Mouse (Mus musculus) MEL (cell line): Measurements from ENCODE around the gene Rtp4. TPM values are rescaled to one million over a fixed set of nuclear protein-coding genes. Genes with fewer than 3 reads are reported as not detected.

Experiments used
- DNase-seq: peaks from one replicate; pipeline ENCODE4 v3.0.0; 2011; ENCODE audit warnings: low read depth, low spot score
- H3K27ac ChIP-seq: 2 replicates; pipeline ENCODE4 v1.5.1; 2012; ENCODE audit warnings: low read depth, mild to moderate bottlenecking, control low read depth, low read length, moderate library complexity; ENCODE audit not compliant: control insufficient read depth
- H3K27me3 ChIP-seq, 2 experiments: fragments of 150-350 bp in 1 of 2; sonication (generic) in 1 of 2; 2 replicates each; pipeline ENCODE4 v1.6.1; 2012; ENCODE audit warnings: low read length in 2 of 2, mild to moderate bottlenecking in 2 of 2, improper control_type of control experiment in 1 of 2, moderate library complexity in 1 of 2; ENCODE audit not compliant: insufficient read depth in 2 of 2, control insufficient read depth in 1 of 2
- H3K36me3 ChIP-seq, 2 experiments: 2 replicates each; pipeline ENCODE4 v1.6.1; 2012 to 2014; ENCODE audit warnings: low read length in 2 of 2, improper control_type of control experiment in 1 of 2, inconsistent platforms in 1 of 2, mild to moderate bottlenecking in 1 of 2; ENCODE audit not compliant: insufficient read depth in 2 of 2, control insufficient read depth in 1 of 2
- H3K4me1 ChIP-seq, 2 experiments: fragments of 150-350 bp in 1 of 2; sonication (generic) in 1 of 2; 2 replicates each; pipeline ENCODE4 v1.6.1; 2012; ENCODE audit warnings: low read length in 2 of 2, improper control_type of control experiment in 1 of 2, mild to moderate bottlenecking in 1 of 2; ENCODE audit not compliant: insufficient read depth in 2 of 2, control insufficient read depth in 1 of 2
- H3K4me3 ChIP-seq, 2 experiments: fragments of 150-350 bp in 1 of 2; sonication (generic) in 1 of 2; 2 replicates each; pipeline ENCODE4 v1.5.1; 2012; ENCODE audit warnings: low read depth in 2 of 2, low read length in 2 of 2, mild to moderate bottlenecking in 2 of 2, moderate library complexity in 2 of 2, control low read depth in 1 of 2, improper control_type of control experiment in 1 of 2; ENCODE audit not compliant: control insufficient read depth in 1 of 2, insufficient read depth in 1 of 2
- H3K79me2 ChIP-seq: 2 replicates; pipeline ENCODE4 v1.6.1; 2012; ENCODE audit warnings: mild to moderate bottlenecking, low read length, moderate library complexity; ENCODE audit not compliant: control insufficient read depth, poor library complexity, insufficient read depth
- H3K9ac ChIP-seq: 2 replicates; pipeline ENCODE4 v1.6.1; 2012; ENCODE audit warnings: low read depth, mild to moderate bottlenecking, control low read depth, low read length, moderate library complexity; ENCODE audit not compliant: control insufficient read depth, poor library complexity, severe bottlenecking
- H3K9me3 ChIP-seq: fragments of 150-350 bp; sonication (generic); replicated peaks from 2 replicates; pipeline ENCODE4 v1.6.1; 2012; ENCODE audit warnings: mild to moderate bottlenecking, low read length, improper control_type of control experiment, moderate library complexity; ENCODE audit not compliant: insufficient read depth
- GABPA ChIP-seq: IDR thresholded peaks from 2 replicates; pipeline ENCODE4 v1.6.1; 2012; ENCODE audit warnings: low read depth, mild to moderate bottlenecking, inconsistent platforms, low read length, improper control_type of control experiment, moderate library complexity
- JUND ChIP-seq: IDR thresholded peaks from 2 replicates; pipeline ENCODE4 v1.6.1; 2011; ENCODE audit warnings: low read depth, mild to moderate bottlenecking, improper control_type of control experiment, low read length
- MAX ChIP-seq: IDR thresholded peaks from 2 replicates; pipeline ENCODE4 v1.6.1; 2011; ENCODE audit warnings: low read length, improper control_type of control experiment
- MAZ ChIP-seq: IDR thresholded peaks from 2 replicates; pipeline ENCODE4 v1.6.1; 2012; ENCODE audit warnings: low read depth, mild to moderate bottlenecking, inconsistent platforms, low read length, improper control_type of control experiment
- MEF2A ChIP-seq: IDR thresholded peaks from 2 replicates; pipeline ENCODE4 v1.6.1; 2014; ENCODE audit warnings: low read depth, mild to moderate bottlenecking, inconsistent platforms, low read length, improper control_type of control experiment; ENCODE audit not compliant: poor library complexity, insufficient replicate concordance, severe bottlenecking; ENCODE audit errors: extremely low read depth
- MXI1 ChIP-seq: IDR thresholded peaks from 2 replicates; pipeline ENCODE4 v1.6.1; 2011; ENCODE audit warnings: mild to moderate bottlenecking, low read depth, low read length, improper control_type of control experiment
- POLR2A ChIP-seq, 2 experiments: IDR thresholded peaks; 2 replicates each; pipeline ENCODE4 v1.6.1; 2011 to 2012; ENCODE audit warnings: low read length in 2 of 2, mild to moderate bottlenecking in 2 of 2, control low read depth in 1 of 2, improper control_type of control experiment in 1 of 2, low read depth in 1 of 2, moderate library complexity in 1 of 2; ENCODE audit not compliant: control insufficient read depth in 1 of 2, insufficient read depth in 1 of 2, poor library complexity in 1 of 2
- POLR2AphosphoS2 ChIP-seq: IDR thresholded peaks from 2 replicates; pipeline ENCODE4 v1.6.1; 2011; ENCODE audit warnings: low read length, improper control_type of control experiment
- RAD21 ChIP-seq: IDR thresholded peaks from 2 replicates; pipeline ENCODE4 v1.6.1; 2011; ENCODE audit warnings: mild to moderate bottlenecking, low read depth, low read length, improper control_type of control experiment
- RCOR1 ChIP-seq: IDR thresholded peaks from 2 replicates; pipeline ENCODE4 v1.6.1; 2012; ENCODE audit warnings: low read depth, mild to moderate bottlenecking, inconsistent platforms, low read length, improper control_type of control experiment
- SIN3A ChIP-seq: IDR thresholded peaks from 2 replicates; pipeline ENCODE4 v1.6.1; 2012; ENCODE audit warnings: low read length, improper control_type of control experiment, inconsistent platforms
- SMC3 ChIP-seq: IDR thresholded peaks from 2 replicates; pipeline ENCODE4 v1.6.1; 2011; ENCODE audit warnings: low read depth, low read length, improper control_type of control experiment
- TBP ChIP-seq: IDR thresholded peaks from 2 replicates; pipeline ENCODE4 v1.8.0; 2011; ENCODE audit warnings: low read depth, low read length, improper control_type of control experiment
- TCF12 ChIP-seq: IDR thresholded peaks from 2 replicates; pipeline ENCODE4 v1.6.1; 2014; ENCODE audit warnings: low read depth, mild to moderate bottlenecking, inconsistent platforms, low read length, improper control_type of control experiment, moderate library complexity
- USF2 ChIP-seq, 2 experiments: IDR thresholded peaks; 2 replicates each; pipeline ENCODE4 v1.6.1; 2011 to 2012; ENCODE audit warnings: improper control_type of control experiment in 2 of 2, low read length in 2 of 2, borderline replicate concordance in 1 of 2, inconsistent platforms in 1 of 2, low read depth in 1 of 2, mild to moderate bottlenecking in 1 of 2; ENCODE audit not compliant: insufficient read depth in 1 of 2
- ZC3H11A ChIP-seq: IDR thresholded peaks from 2 replicates; pipeline ENCODE4 v1.6.1; 2012; ENCODE audit warnings: low read depth, mild to moderate bottlenecking, inconsistent platforms, low read length, improper control_type of control experiment
- ZKSCAN1 ChIP-seq: IDR thresholded peaks from 2 replicates; pipeline ENCODE4 v1.6.1; 2012; ENCODE audit warnings: low read depth, mild to moderate bottlenecking, inconsistent platforms, low read length, improper control_type of control experiment, moderate library complexity
- ZNF384 ChIP-seq: IDR thresholded peaks from 2 replicates; pipeline ENCODE4 v1.6.1; 2012; ENCODE audit warnings: low read depth, mild to moderate bottlenecking, inconsistent platforms, low read length, improper control_type of control experiment
- polyA plus RNA-seq, 2 experiments: library from polyadenylated mRNA; stranded (reverse) in 1 of 2; unstranded in 1 of 2; fragments of >175 nt in 1 of 2; fragments of >200 nt in 1 of 2; gene quantifications; 2 replicates each; pipeline versions ENCODE4 v1.2.1 to v1.2.4; 2012; ENCODE audit warnings: low replicate concordance in 2 of 2, low read depth in 1 of 2; ENCODE audit not compliant: insufficient read length in 2 of 2, insufficient read depth in 1 of 2, missing spikeins in 1 of 2
- total RNA-seq: library from RNA; depleted of rRNA; stranded (reverse); fragments of 300-350 nt; gene quantifications from 2 replicates; pipeline ENCODE4 v1.2.3, GENCODE M21; 2012

Gene Rtp4
- total and polyA plus RNA-seq, 3 experiments = not detected

GRCm38 (mm10) chr16:23500558-23500957 lies 19.5 kb upstream of the Rtp4 start:
- no peak overlapping the region for H3K9ac ChIP-seq
- no peaks in the 10 kb centered on the region for H3K79me2 ChIP-seq
- H3K27me3 ChIP-seq = no peaks in the 10 kb centered on the region
- H3K36me3 ChIP-seq = no peaks in the 10 kb centered on the region
- H3K4me1 ChIP-seq = no peaks in the 10 kb centered on the region
- no peak for DNase-seq
- H3K9me3 ChIP-seq = no peaks in the 10 kb centered on the region
- TF ChIP-seq POLR2A (IDR thresholded peaks at IDR 0.05; ENCODE audit: control insufficient read depth in 1 of 2, insufficient read depth in 1 of 2, low read depth in 1 of 2, low read length in 2 of 2, poor library complexity in 1 of 2) = no peak
- TF ChIP-seq MEF2A = no peak
- no peak for TF ChIP-seq MAX
- no peak for TF ChIP-seq RAD21
- TF ChIP-seq USF2 (IDR thresholded peaks at IDR 0.05; ENCODE audit: borderline replicate concordance in 1 of 2, insufficient read depth in 1 of 2, low read depth in 1 of 2, low read length in 2 of 2) = no peak
- TF ChIP-seq RCOR1 = no peak
- no peak for TF ChIP-seq POLR2AphosphoS2
- TF ChIP-seq MAZ = no peak
- TF ChIP-seq JUND = no peak
- no peak for TF ChIP-seq TCF12
- no peak for TF ChIP-seq ZNF384
- no peak for TF ChIP-seq TBP
- TF ChIP-seq SMC3 = no peak
- H3K27ac ChIP-seq = no peak overlapping the region
- H3K4me3 ChIP-seq = no peak overlapping the region

- no peak for DNase-seq
- Histone ChIP-seq H3K79me2 (no peaks in the 10 kb centered on the region), H3K9me3 (no peaks in the 10 kb centered on the region), H3K27me3 (no peaks in the 10 kb centered on the region), H3K27ac (no peak overlapping the region), H3K36me3 (no peaks in the 10 kb centered on the region), H3K9ac (no peak overlapping the region), H3K4me3 (no peak overlapping the region), H3K4me1 (no peaks in the 10 kb centered on the region)
- TF ChIP-seq ZKSCAN1 (no peak), ZC3H11A (no peak), MXI1 (no peak), GABPA (no peak), SIN3A (no peak), POLR2AphosphoS2 (no peak)
These were observed 18.8 kb upstream of the Rtp4 start for GRCm38 (mm10) chr16:23501288-23501687.
